ENCODE assay signal across 8 mouse cellular contexts in the genomic region with DNA sequence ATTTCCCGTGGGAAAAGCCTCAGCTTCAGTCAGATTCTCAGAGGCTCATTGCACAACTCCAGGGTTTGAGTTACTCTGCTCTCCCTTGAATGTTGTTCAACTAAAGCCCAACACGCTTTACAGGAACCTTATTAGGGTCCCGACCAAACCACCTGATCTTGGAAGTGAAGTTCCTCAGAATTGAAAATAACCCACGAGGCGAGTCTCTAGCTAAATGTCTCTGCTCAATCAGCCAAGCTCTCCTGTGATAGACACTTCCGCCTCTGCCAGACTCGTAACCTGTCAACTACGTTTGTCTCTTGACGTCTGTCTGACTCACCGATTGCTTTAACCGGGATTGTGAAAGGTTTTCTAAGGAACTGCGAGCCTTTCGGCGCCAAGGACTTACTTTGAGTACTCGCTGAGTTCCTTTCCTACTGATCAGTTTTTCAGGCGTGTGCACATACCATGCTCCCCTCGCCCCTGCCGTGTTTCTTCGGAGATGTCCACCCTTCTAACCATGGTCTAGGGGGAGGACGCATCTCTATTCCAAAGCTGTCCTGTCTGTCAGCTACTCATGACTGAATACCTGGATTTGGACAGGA. TPM values are rescaled to one million over a fixed set of nuclear protein-coding genes. Genes with fewer than 3 reads are reported as not detected.
DNase-seq lines count a peak whose midpoint lies in the region; ATAC-seq and TF ChIP-seq lines count a peak whose summit lies in the region.

No protein-coding gene starts in this region.

- ATAC-seq in hindbrain, embryonic 13.5 days (ENCODE audit: low FRiP score) = no peak; the same call in none of the 2 replicates
- ATAC-seq in liver, embryonic 14.5 days (ENCODE audit: insufficient read depth) = peak; percentile 56

- H3K4me3 ChIP-seq in forebrain, embryonic 10.5 days = peak overlapping the region; percentile 80
- peak overlapping the region; percentile 82 for H3K4me3 ChIP-seq in hindbrain, embryonic 13.5 days
- peak overlapping the region; percentile 84 to 88 for H3K4me3 ChIP-seq in liver, embryonic 14.5 days (ENCODE audit: insufficient read depth in 1 of 2, low read depth in 2 of 2, low read length in 2 of 2)
- H3K4me3 ChIP-seq in myocyte = peak overlapping the region; percentile 82

- peak overlapping the region; percentile 91 for H3K27ac ChIP-seq in forebrain, embryonic 10.5 days
- peak overlapping the region; percentile 58; the same call in 1 of the 2 replicates for H3K27ac ChIP-seq in hindbrain, embryonic 13.5 days
- H3K27ac ChIP-seq in liver, embryonic 14.5 days = peak overlapping the region; percentile 78

- no peak for TF ChIP-seq EP300 in liver, embryonic 14.5 days (IDR thresholded peaks at IDR 0.05; ENCODE audit: low read depth)

- no peak for TF ChIP-seq POLR2A in myocyte (IDR thresholded peaks at IDR 0.05; ENCODE audit: insufficient read length, low read depth)

- 2% methylated on average over 20 of the region's 20 CpGs for WGBS in forebrain, embryonic 10.5 days
- 1% methylated on average over 20 of the region's 20 CpGs for WGBS in hindbrain, embryonic 13.5 days
- under 1% methylated on average over 20 of the region's 20 CpGs for WGBS in liver, embryonic 14.5 days (ENCODE audit: insufficient replicate concordance)

- H3K4me1 ChIP-seq in forebrain, embryonic 10.5 days = peaks cover 21% of the 10 kb centered on the region
- H3K4me1 ChIP-seq in hindbrain, embryonic 13.5 days (replicated peaks) = peaks cover 24% of the 10 kb centered on the region
- peaks cover 2 to 5% of the 10 kb centered on the region in 2 experiments; a peak in 3 of 4 replicates for H3K4me1 ChIP-seq in liver, embryonic 14.5 days (replicated peaks; ENCODE audit: control insufficient read depth in 2 of 2, insufficient read depth in 2 of 2, low read length in 1 of 2)

- no peak for TF ChIP-seq CTCF in liver, embryonic 14.5 days (IDR thresholded peaks at IDR 0.05; ENCODE audit: low read depth)

- H3K9ac ChIP-seq in hindbrain, embryonic 13.5 days = peak overlapping the region; percentile 84
- H3K9ac ChIP-seq in liver, embryonic 14.5 days (replicated peaks) = peak overlapping the region; percentile 78

- no peaks in the 10 kb centered on the region for H3K9me3 ChIP-seq in forebrain, embryonic 10.5 days
- H3K9me3 ChIP-seq in hindbrain, embryonic 13.5 days = no peaks in the 10 kb centered on the region
- no peaks in the 10 kb centered on the region for H3K9me3 ChIP-seq in liver, embryonic 14.5 days (ENCODE audit: control insufficient read depth, low read length)

- H3K27me3 ChIP-seq in forebrain, embryonic 10.5 days (ENCODE audit: poor library complexity, severe bottlenecking) = 0 out of 2 replicates have a peak, but pooled peaks cover 6% of the 10 kb centered on the region
- H3K27me3 ChIP-seq in hindbrain, embryonic 13.5 days = 0 out of 2 replicates have a peak, but pooled peaks cover 2% of the 10 kb centered on the region
- no peaks in the 10 kb centered on the region for H3K27me3 ChIP-seq in liver, embryonic 14.5 days (ENCODE audit: control insufficient read depth, insufficient read depth, low read length)
- no peaks in the 10 kb centered on the region for H3K27me3 ChIP-seq in myocyte (ENCODE audit: control insufficient read depth, insufficient read depth, insufficient read length)

- H3K79me2 ChIP-seq in myocyte (ENCODE audit: control insufficient read depth, insufficient read depth) = peaks cover 35% of the 10 kb centered on the region

- peak overlapping the region; percentile 89 for H3K4me2 ChIP-seq in hindbrain, embryonic 13.5 days
- peak overlapping the region; percentile 96 for H3K4me2 ChIP-seq in liver, embryonic 14.5 days (ENCODE audit: low read depth)
- peak overlapping the region; percentile 95 for H3K4me2 ChIP-seq in myocyte (ENCODE audit: low read depth)

- peak; percentile 32 for DNase-seq in layer of hippocampus, adult 11-12 months (ENCODE audit: low spot score)
- DNase-seq in layer of hippocampus, adult 18-20 months (ENCODE audit: low spot score in 2 of 2) = no peak
- peak; percentile 72 for DNase-seq in adipocyte (ENCODE audit: low spot score)
- no peak for DNase-seq in forebrain, embryonic 10.5 days (ENCODE audit: extremely low spot score, low spot score)
- peak; percentile 41 to 68 (median 47) for DNase-seq in liver, embryonic 14.5 days (ENCODE audit: low read depth in 3 of 3, low spot score in 3 of 3)
- no peak for DNase-seq in cerebellum, adult 11-12 months

- peak overlapping the region; percentile 10 for H3ac ChIP-seq in myocyte (ENCODE audit: control insufficient read depth, insufficient read length)

- no peaks in the 10 kb centered on the region for H3K36me3 ChIP-seq in forebrain, embryonic 10.5 days (replicated peaks)
- H3K36me3 ChIP-seq in hindbrain, embryonic 13.5 days = no peaks in the 10 kb centered on the region
- H3K36me3 ChIP-seq in liver, embryonic 14.5 days (replicated peaks; ENCODE audit: control insufficient read depth, insufficient read depth, low read depth) = no peaks in the 10 kb centered on the region
- H3K36me3 ChIP-seq in myocyte (ENCODE audit: control insufficient read depth, insufficient read depth) = no peaks in the 10 kb centered on the region

TF ChIP-seq in myocyte, 11 proteins besides CTCF, POLR2A, EP300 and RAD21:
- TF ChIP-seq MYOD1 (IDR thresholded peaks at IDR 0.05; ENCODE audit: control insufficient read depth in 1 of 3, insufficient read length in 2 of 3, low read depth in 2 of 3) (no peak), CEBPB (IDR thresholded peaks at IDR 0.05; ENCODE audit: insufficient read depth, poor library complexity, severe bottlenecking) (no peak), SRF (IDR thresholded peaks at IDR 0.05; ENCODE audit: control insufficient read depth, insufficient read length, low read depth) (no peak), MYOG (IDR thresholded peaks at IDR 0.05; ENCODE audit: control insufficient read depth in 1 of 3, insufficient read depth in 1 of 3, insufficient read length in 2 of 3, low read depth in 2 of 3) (no peak), E2F4 (IDR thresholded peaks at IDR 0.05; ENCODE audit: insufficient read depth) (no peak), REST (IDR thresholded peaks at IDR 0.05; ENCODE audit: insufficient read depth, insufficient read length) (no peak), POLR2AphosphoS2 (IDR thresholded peaks at IDR 0.05; ENCODE audit: insufficient read length, low read depth) (no peak), MAX (IDR thresholded peaks at IDR 0.05; ENCODE audit: low read depth) (no peak), TCF12 (IDR thresholded peaks at IDR 0.05; ENCODE audit: insufficient read depth, poor library complexity, severe bottlenecking) (no peak), TCF3 (IDR thresholded peaks at IDR 0.05; ENCODE audit: insufficient read length, low read depth) (no peak), USF1 (IDR thresholded peaks at IDR 0.05; ENCODE audit: low read depth) (no peak)

RNA-seq across cellular contexts. Expression of a gene that starts 0.6 kb away (rescaled TPM):
- 10 to 100 TPM; 14.8 to 15.9 TPM for total RNA-seq in layer of hippocampus, adult 18-20 months (2021)
- polyA plus RNA-seq in forebrain, embryonic 10.5 days (2016; fragmentation: Nextera tagmentation; extraction: Ambion mirVana) = 11.5 and 11.6 TPM in 2 replicates
- 19.8 and 21.7 TPM in 2 replicates for polyA plus RNA-seq in hindbrain, embryonic 13.5 days (2015; fragmentation: Nextera tagmentation; extraction: Ambion mirVana)
- polyA plus RNA-seq in liver, embryonic 14.5 days (2012; rRNA removed) = 2.2 and 2.5 TPM in 2 replicates
- 4.5 and 4.9 TPM in 2 replicates for polyA plus RNA-seq in liver, embryonic 14.5 days (2014; fragmentation: Nextera tagmentation; extraction: Ambion mirVana)
- polyA plus RNA-seq in myocyte (2012; fragmentation: generic; extraction: Trizol) = 6.4 TPM

RNA-seq across cellular contexts. Expression of a gene that starts 18.3 kb away (rescaled TPM):
- 100 to 1,000 TPM; 194 to 201 TPM for total RNA-seq in layer of hippocampus, adult 18-20 months (2021)
- polyA plus RNA-seq in forebrain, embryonic 10.5 days (2016; fragmentation: Nextera tagmentation; extraction: Ambion mirVana) = 65.8 and 67.8 TPM in 2 replicates
- polyA plus RNA-seq in hindbrain, embryonic 13.5 days (2015; fragmentation: Nextera tagmentation; extraction: Ambion mirVana) = 77.5 and 82.0 TPM in 2 replicates
- polyA plus RNA-seq in liver, embryonic 14.5 days (2012; rRNA removed) = 12.7 and 15.8 TPM in 2 replicates
- polyA plus RNA-seq in liver, embryonic 14.5 days (2014; fragmentation: Nextera tagmentation; extraction: Ambion mirVana) = 37.0 and 40.6 TPM in 2 replicates
- 29.1 TPM for polyA plus RNA-seq in myocyte (2012; fragmentation: generic; extraction: Trizol)

Comparison
In these comparisons a context has a peak if more than half of its experiments do, and no peak if none do; other contexts are left out.
1. DNase-seq: peak in layer of hippocampus, adult 11-12 months (single experiment), adipocyte (single experiment) and liver, embryonic 14.5 days (3 of 3); none in layer of hippocampus, adult 18-20 months (0 of 2), forebrain, embryonic 10.5 days (single experiment) and cerebellum, adult 11-12 months (single experiment).
2. Peak in every context shown above with its lines, with median percentiles within 50 percentile points of each other: H3K27ac ChIP-seq, H3K4me3 ChIP-seq and H3K4me2 ChIP-seq.